Mouse (Mus musculus): ENCODE data around the gene Tmem132b. TPM values are rescaled to one million over a fixed set of nuclear protein-coding genes. Genes with fewer than 3 reads are reported as not detected.

Gene Tmem132b
- under 1 TPM; 0.23 to 0.86 TPM for polyA plus RNA-seq (2017; shearing (Covaris generic))

DNA sequence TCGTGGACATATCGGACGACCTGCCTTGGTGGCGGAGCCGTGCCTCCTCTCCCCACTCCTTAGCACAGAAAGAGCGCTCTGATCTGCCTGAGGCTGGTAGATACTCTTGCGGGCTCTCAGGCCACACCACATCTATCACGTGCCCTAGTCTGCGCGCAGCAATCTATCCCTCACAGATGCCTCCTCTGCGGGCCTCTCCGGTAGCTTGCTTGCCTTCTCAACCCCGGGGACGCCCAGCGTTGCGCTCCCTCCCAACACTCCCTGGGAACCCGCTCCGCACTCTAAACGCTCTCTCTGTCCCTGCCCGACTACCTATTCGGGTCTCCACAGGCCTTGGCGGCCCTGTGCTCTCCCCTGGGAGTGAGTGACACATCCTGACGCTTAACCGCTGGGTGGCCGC is at the start of gene Tmem132b:
TSS of gene Tmem132b (plus strand) at position 141 of the 400 bp plus-strand sequence.

Other genes starting within 250 kb of the Tmem132b start
- 10 to 100 TPM; 14.2 to 22.9 TPM for gene Scarb1, start 190.7 kb upstream of the Tmem132b start, polyA plus RNA-seq (2017; shearing (Covaris generic))
- gene Gm10382, start 142.5 kb upstream of the Tmem132b start, polyA plus RNA-seq (2017; shearing (Covaris generic)) = 10 to 100 TPM; 13.0 to 28.2 TPM
- 1,000 to 10,000 TPM; 1,213 to 1,705 TPM for gene Ubc, start 141.6 kb upstream of the Tmem132b start, polyA plus RNA-seq (2017; shearing (Covaris generic))
- gene Dhx37, start 97.7 kb upstream of the Tmem132b start, polyA plus RNA-seq (2017; shearing (Covaris generic)) = 10 to 100 TPM; 17.3 to 20.0 TPM
- gene Bri3bp, start 90.2 kb upstream of the Tmem132b start, polyA plus RNA-seq (2017; shearing (Covaris generic)) = 10 to 100 TPM; 26.7 to 31.5 TPM
- gene Aacs, start 56.0 kb upstream of the Tmem132b start, polyA plus RNA-seq (2017; shearing (Covaris generic)) = 10 to 100 TPM; 35.1 to 55.7 TPM

Measured in inflammation-experienced regulatory T-cells (primary cell).